Mouse (Mus musculus) left cerebral cortex, adult 18-20 months (tissue): ENCODE data around the gene Gm42906. TPM values are rescaled to one million over a fixed set of nuclear protein-coding genes. Genes with fewer than 3 reads are reported as not detected.

Experiments used
- DNase-seq, 2 experiments: peaks; one replicate each; pipeline ENCODE4 v3.0.0; 2021 to 2022; ENCODE audit warnings: low spot score in 2 of 2, mixed read lengths in 1 of 2
- long read RNA-seq, 2 experiments: library from polyadenylated mRNA; stranded (forward); transcript quantifications; one replicate each; pipeline ENCODE4 v2.0.0; 2021
- total RNA-seq, 2 experiments: library from RNA; stranded (reverse); gene quantifications; 2 replicates each; pipeline ENCODE4 v1.2.3; 2021

Gm42906 gene
- 1 to 10 TPM in 1 of 2 experiments, not detected in 1; 1.1 TPM for total RNA-seq
- long read RNA-seq, experiment 1, partial matches to known transcripts = 0 of 3 reads
- long read RNA-seq, experiment 1, other reads (novel, unspliced or antisense) = 3 of 3 reads
- long read RNA-seq, experiment 2, partial matches to known transcripts = 0 of 3 reads
- long read RNA-seq, experiment 2, other reads (novel, unspliced or antisense) = 3 of 3 reads

DNA sequence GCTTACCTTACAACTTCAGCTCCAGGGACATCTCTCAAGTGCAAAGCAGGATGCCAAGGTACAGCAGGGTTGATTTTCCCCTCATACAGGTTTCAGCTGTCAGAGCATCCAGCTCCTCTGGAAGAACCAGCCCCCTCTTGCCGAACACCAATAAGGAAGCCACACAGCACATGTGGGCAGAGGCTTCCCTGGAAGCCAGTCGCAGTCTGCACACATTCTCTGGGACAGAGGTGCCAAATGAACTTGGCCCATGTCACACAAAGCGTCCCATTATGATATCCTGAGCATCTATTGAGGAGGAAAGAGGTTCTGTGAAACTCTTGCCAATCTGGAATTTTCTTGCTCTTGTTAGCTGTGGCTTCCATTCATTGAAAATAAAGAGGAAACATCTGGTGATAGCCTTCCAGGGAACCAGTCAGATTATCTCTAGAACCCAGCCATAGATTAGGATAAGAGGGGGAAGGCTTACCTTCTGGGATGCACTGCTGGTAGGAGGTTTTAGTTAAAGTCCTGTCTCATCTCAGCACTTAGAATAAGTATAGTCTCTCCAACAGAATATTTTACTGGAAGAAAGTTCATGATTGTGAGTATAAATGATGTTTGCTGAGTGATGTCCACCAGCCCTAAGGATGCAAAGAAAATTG is at the start of gene Gm42906:
TSS of gene Gm42906 (minus strand) at position 51 of the 644 bp plus-strand sequence.
- no peak for DNase-seq

DNA sequence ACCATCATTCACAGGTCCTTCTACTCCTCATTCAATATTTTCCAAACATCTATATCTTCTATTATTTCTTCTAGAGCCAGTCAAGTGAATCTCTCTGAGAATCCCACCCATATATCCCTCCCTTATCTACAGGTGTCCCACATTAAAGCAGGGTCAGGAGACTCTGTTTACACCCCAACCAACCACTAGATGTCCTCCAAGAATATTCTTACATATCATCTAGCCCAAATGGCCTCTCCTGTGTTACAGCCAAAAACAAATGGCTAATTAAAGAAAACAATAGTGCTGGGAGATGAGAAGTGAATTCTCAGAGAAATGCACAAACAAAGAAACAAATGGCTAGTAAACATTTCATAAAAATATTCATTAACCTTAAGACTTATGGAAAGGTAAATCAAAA is 17.7 kb upstream of the Gm42906 start:
- no peak for DNase-seq

GRCm38 (mm10) chr5:151435106-151435505 is 7.1 kb upstream of the Gm42906 start:
- no peak for DNase-seq

GRCm38 (mm10) chr5:151426466-151426865 is 1.5 kb downstream of the Gm42906 start:
- DNase-seq = no peak

DNA sequence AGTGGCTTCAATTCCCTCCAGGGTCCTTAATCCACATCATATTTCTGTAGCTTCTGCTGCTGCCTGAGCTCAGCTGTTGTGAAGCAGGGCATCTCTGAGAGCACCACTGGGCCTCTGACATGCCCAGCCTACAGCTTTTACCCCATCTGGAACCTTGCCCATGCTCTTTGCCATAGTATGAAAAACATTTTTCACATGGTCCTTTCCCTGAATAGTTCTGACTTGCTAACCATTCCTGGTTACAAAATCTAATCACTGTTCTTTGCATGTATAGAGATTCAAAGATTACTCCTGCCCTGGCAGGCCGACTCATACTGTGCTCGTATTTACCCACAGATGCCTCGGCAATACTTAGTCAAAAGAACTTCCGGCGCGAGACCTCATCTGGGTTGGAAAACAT is 5.3 kb downstream of the Gm42906 start:
- DNase-seq = no peak

DNA sequence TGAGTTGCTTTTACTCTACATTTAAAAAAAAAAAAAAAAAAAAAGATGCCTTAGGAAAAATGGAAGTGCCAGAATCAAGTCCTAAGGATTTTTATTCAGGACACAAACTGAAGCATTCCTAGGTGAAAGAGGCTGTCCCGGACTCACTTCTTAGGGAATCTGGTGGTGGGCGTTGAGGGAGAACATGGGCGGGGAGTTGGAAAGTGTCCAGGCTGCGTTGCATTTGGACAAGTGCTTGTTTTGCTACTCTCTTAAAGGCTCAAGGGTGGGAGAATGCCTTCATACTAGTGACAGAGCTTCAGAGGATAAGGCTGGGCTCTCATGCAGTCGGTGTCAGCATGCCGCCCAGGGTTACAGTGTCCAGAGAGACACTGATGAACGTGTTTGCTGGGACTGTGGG is 6.1 kb downstream of the Gm42906 start:
- DNase-seq = peak; percentile 26 to 45

GRCm38 (mm10) chr5:151418551-151418950 is 9.4 kb downstream of the Gm42906 start:
- no peak for DNase-seq

- DNase-seq = no peak
These were observed 10.4 kb downstream of the Gm42906 start for GRCm38 (mm10) chr5:151417421-151418038.

- DNase-seq = no peak
These were observed 11.0 kb downstream of the Gm42906 start for GRCm38 (mm10) chr5:151416988-151417387.

DNA sequence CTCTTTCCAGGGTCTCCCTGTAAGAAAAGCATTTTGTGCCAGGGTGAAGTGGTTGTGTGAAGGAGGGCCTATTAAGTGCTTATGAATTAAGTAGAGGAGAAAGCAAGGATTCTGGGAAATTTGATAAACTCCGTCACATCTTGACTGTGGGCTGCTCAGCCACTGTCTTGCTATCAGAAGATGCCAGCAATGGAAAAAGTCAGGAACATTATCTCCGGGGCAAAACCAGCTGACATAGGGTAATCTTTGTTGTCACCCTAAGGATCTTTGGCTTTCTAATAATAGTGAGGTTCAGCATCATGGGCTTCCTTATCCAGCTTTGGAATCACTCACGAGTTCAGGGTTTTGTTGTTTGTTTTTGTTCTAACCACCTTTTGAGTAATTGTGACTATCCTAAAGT is 14.3 kb downstream of the Gm42906 start:
- no peak for DNase-seq

DNA sequence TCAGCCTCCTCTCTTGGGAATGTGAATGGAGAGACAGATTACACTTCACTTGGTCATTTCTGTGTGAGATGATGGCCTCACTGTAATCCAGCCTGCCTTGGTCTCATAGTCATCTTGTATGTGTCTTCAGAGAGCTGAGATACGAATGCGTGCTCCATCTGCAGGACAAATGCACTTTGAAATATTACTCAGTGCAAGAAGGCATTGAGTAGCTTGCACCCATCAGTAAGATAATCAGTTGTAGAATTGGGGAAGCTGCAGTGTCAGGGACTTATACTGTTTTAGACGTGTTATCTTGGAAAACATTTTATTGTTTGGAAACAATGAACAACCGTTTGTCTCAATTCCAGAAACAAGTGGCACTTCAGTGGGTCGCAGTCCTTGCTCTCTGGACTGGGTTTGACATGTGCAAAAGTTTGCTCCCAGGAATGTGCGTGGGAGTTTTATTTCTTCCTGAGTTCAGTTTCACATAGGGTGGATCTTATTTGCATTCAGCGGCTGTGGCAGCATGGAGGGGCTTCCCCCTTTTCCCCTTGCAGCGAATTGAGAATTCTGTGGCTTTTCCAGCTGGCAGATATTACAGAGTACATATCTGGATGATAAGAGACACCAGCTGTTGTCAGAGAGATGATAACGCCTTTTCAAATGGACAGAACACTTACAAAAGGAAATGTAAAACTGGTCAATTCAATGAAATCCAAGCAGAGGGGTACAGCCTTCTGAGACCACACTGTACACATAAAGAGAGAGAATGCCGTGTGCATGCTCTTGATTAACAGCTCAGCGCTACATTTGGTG is 15.1 kb downstream of the Gm42906 start:
- no peak for DNase-seq

GRCm38 (mm10) chr5:151410006-151410405 is 18.0 kb downstream of the Gm42906 start:
- DNase-seq = no peak

GRCm38 (mm10) chr5:151409282-151409681 is 18.7 kb downstream of the Gm42906 start:
- no peak for DNase-seq

GRCm38 (mm10) chr5:151408124-151408900 is 19.7 kb downstream of the Gm42906 start:
- no peak for DNase-seq

- DNase-seq = no peak
These were observed 20.5 kb downstream of the Gm42906 start for GRCm38 (mm10) chr5:151407493-151407892.

- no peak for DNase-seq
These were observed 21.7 kb downstream of the Gm42906 start for GRCm38 (mm10) chr5:151406276-151406675.

GRCm38 (mm10) chr5:151405314-151405903 is 22.6 kb downstream of the Gm42906 start:
- DNase-seq = no peak

DNA sequence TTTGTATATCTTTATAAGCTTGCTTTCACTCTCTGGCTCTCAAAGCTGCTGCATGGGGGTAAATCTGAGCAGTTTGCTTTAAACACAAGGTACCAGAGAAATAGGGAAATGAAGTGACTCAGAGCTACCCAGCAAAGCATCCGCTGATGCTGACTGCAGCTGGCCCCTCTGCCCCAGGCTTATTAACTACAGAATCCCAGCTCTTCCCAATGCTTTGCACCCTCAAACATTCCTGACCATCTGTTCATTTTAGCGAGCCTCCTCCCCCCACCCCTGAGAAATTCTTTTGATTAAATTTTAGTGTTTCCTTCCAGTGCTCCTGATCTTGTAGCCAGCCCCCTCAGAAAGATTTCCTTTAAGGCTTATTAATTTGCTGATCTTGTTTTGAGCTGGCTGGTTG is 24.4 kb downstream of the Gm42906 start:
- DNase-seq = no peak

DNA sequence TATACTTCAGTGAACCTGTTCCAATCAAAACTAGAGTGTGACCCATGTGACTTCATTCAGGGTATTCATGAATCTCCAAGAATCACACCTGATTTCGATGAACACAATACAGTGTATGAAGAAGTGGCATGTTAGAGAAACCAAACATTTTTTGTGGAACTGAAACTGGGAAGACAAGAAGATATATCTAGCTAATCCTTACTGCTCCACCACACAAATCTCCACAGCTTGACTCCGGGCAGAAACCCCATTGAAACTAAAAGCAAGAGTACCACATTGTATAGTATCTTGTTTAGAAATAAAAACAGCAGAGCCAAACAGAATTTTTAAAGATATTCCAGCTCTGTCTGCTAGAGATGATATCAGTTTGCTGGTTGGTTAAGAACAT is 27.4 kb downstream of the Gm42906 start:
- DNase-seq = no peak

GRCm38 (mm10) chr5:151399918-151400556 is 27.9 kb downstream of the Gm42906 start:
- DNase-seq = no peak
